Mouse (Mus musculus) midbrain, embryonic 16.5 days (tissue): ENCODE measurements around the gene Rbl2. TPM values are rescaled to one million over a fixed set of nuclear protein-coding genes. Genes with fewer than 3 reads are reported as not detected.
A peak's percentile ranks its signal among the peaks of the same experiment; 100 is the strongest.

Experiments used
- ATAC-seq: fragments of 200-750 bp; cut with Nextera tagmentation; 2 replicates; pipeline ENCODE4 v1.8.0; 2017; ENCODE audit warnings: moderate TSS enrichment
- H3K27ac ChIP-seq: fragments of 300-500 bp; sonication (generic); 2 replicates; pipeline ENCODE4 v1.5.1; 2014; ENCODE audit warnings: mild to moderate bottlenecking, low read length, mixed read lengths
- H3K27me3 ChIP-seq: fragments of 300-500 bp; sonication (generic); 2 replicates; pipeline ENCODE4 v1.6.1; 2014; ENCODE audit warnings: low read depth, low read length, mixed read lengths; ENCODE audit not compliant: control insufficient read depth, insufficient read depth
- H3K36me3 ChIP-seq: fragments of 300-500 bp; sonication (generic); 2 replicates; pipeline ENCODE4 v1.6.1; 2014; ENCODE audit warnings: mild to moderate bottlenecking, low read length, moderate library complexity, mixed read lengths; ENCODE audit not compliant: control insufficient read depth, insufficient read depth
- H3K4me1 ChIP-seq: fragments of 300-500 bp; sonication (generic); 2 replicates; pipeline ENCODE4 v1.6.1; 2014; ENCODE audit warnings: mild to moderate bottlenecking, low read length, mixed read lengths; ENCODE audit not compliant: control insufficient read depth, insufficient read depth
- H3K4me2 ChIP-seq: fragments of 300-500 bp; sonication (generic); 2 replicates; pipeline ENCODE4 v1.6.1; 2014; ENCODE audit warnings: mild to moderate bottlenecking, low read length, mixed read lengths
- H3K4me3 ChIP-seq: fragments of 300-500 bp; sonication (generic); 2 replicates; pipeline ENCODE4 v1.5.1; 2014; ENCODE audit warnings: low read depth, mild to moderate bottlenecking, low read length, moderate library complexity, mixed read lengths
- H3K9ac ChIP-seq: fragments of 300-500 bp; sonication (generic); 2 replicates; pipeline ENCODE4 v1.6.1; 2014; ENCODE audit warnings: low read depth, low read length, mixed read lengths
- H3K9me3 ChIP-seq: fragments of 300-500 bp; sonication (generic); replicated peaks from 2 replicates; pipeline ENCODE4 v1.6.1; 2014; ENCODE audit warnings: mild to moderate bottlenecking, low read length, mixed read lengths; ENCODE audit not compliant: control insufficient read depth, poor library complexity, severe bottlenecking
- WGBS: fragments of 180-500 bp; shearing (Covaris S2); extraction: QIAGEN DNeasy Blood & Tissue Kit; methylation state at CpG from one replicate; pipeline ENCODE4 v1.1.7; 2014; 5-methylcytosine and 5-hydroxymethylcytosine counted together
- polyA plus RNA-seq: library from polyadenylated mRNA; unstranded; fragments of >200 nt; fragmentation: Nextera tagmentation; extraction: Ambion mirVana; gene quantifications from 2 replicates; pipeline ENCODE4 v1.2.1, GENCODE M21; 2015

Rbl2 gene
- polyA plus RNA-seq, 1 experiment from 2014 or later = 22.5 TPM

GRCm38 (mm10) chr8:91135308-91136181 lies 65.7 kb downstream of the Rbl2 start:
- no peak overlapping the region for H3K4me2 ChIP-seq
- H3K4me3 ChIP-seq = no peak overlapping the region
- H3K36me3 ChIP-seq = no peaks in the 10 kb centered on the region; the same call in 1 of the 2 replicates
- H3K27me3 ChIP-seq = no peaks in the 10 kb centered on the region
- H3K4me1 ChIP-seq = peaks cover 17% of the 10 kb centered on the region
- no peak overlapping the region for H3K9ac ChIP-seq
- no peaks in the 10 kb centered on the region for H3K9me3 ChIP-seq
- peak overlapping the region; percentile 84 for H3K27ac ChIP-seq
- 62% methylated on average over 14 of the region's 14 CpGs for WGBS
- no peak for ATAC-seq

GRCm38 (mm10) chr8:91140828-91141227 lies 71.0 kb downstream of the Rbl2 start:
- H3K4me1 ChIP-seq = no peaks in the 10 kb centered on the region
- H3K9me3 ChIP-seq = no peaks in the 10 kb centered on the region; the same call in 1 of the 2 replicates
- ATAC-seq = no peak
- H3K4me2 ChIP-seq = no peak overlapping the region
- no peak overlapping the region for H3K27ac ChIP-seq
- H3K27me3 ChIP-seq = no peaks in the 10 kb centered on the region
- no peak overlapping the region for H3K9ac ChIP-seq
- H3K4me3 ChIP-seq = no peak overlapping the region
- no peaks in the 10 kb centered on the region for H3K36me3 ChIP-seq
- WGBS = 84% methylated on average over 4 of the region's 4 CpGs

- H3K27me3 ChIP-seq = no peaks in the 10 kb centered on the region
- no peak for ATAC-seq
- no peak overlapping the region for H3K4me3 ChIP-seq
- no peaks in the 10 kb centered on the region for H3K4me1 ChIP-seq
- H3K9me3 ChIP-seq = no peaks in the 10 kb centered on the region
- H3K4me2 ChIP-seq = no peak overlapping the region
- WGBS = 11% methylated on average over 6 of the region's 6 CpGs
- no peaks in the 10 kb centered on the region for H3K36me3 ChIP-seq
- H3K27ac ChIP-seq = no peak overlapping the region
- H3K9ac ChIP-seq = no peak overlapping the region
Observed at GRCm38 (mm10) chr8:91147715-91148114, 77.9 kb downstream of the Rbl2 start.

- Histone ChIP-seq H3K4me2 (no peak overlapping the region), H3K4me1 (no peaks in the 10 kb centered on the region), H3K27ac (no peak overlapping the region), H3K4me3 (no peak overlapping the region), H3K9me3 (no peaks in the 10 kb centered on the region), H3K36me3 (no peaks in the 10 kb centered on the region), H3K27me3 (no peaks in the 10 kb centered on the region), H3K9ac (no peak overlapping the region)
- 79% methylated on average over 15 of the region's 15 CpGs for WGBS
- no peak for ATAC-seq
Observed at GRCm38 (mm10) chr8:91148643-91149178, 78.9 kb downstream of the Rbl2 start.

- WGBS = 70% methylated on average over 3 of the region's 3 CpGs
- Histone ChIP-seq H3K27me3 (no peaks in the 10 kb centered on the region), H3K4me2 (no peak overlapping the region), H3K27ac (no peak overlapping the region), H3K9ac (no peak overlapping the region), H3K4me1 (no peaks in the 10 kb centered on the region), H3K4me3 (no peak overlapping the region), H3K36me3 (no peaks in the 10 kb centered on the region), H3K9me3 (no peaks in the 10 kb centered on the region)
- no peak for ATAC-seq
Observed at GRCm38 (mm10) chr8:91149298-91149697, 79.4 kb downstream of the Rbl2 start.

GRCm38 (mm10) chr8:91151531-91151930 lies 81.7 kb downstream of the Rbl2 start:
- no peak for ATAC-seq
- Histone ChIP-seq H3K27ac (no peak overlapping the region), H3K9ac (no peak overlapping the region), H3K27me3 (no peaks in the 10 kb centered on the region), H3K9me3 (no peaks in the 10 kb centered on the region), H3K4me3 (no peak overlapping the region), H3K4me2 (no peak overlapping the region), H3K36me3 (no peaks in the 10 kb centered on the region), H3K4me1 (no peaks in the 10 kb centered on the region)
- 89% methylated on average over 7 of the region's 7 CpGs for WGBS

GRCm38 (mm10) chr8:91153831-91154230 lies 84.0 kb downstream of the Rbl2 start:
- no peak for ATAC-seq
- H3K4me3 ChIP-seq = no peak overlapping the region
- H3K4me1 ChIP-seq = no peaks in the 10 kb centered on the region
- no peaks in the 10 kb centered on the region for H3K9me3 ChIP-seq
- H3K4me2 ChIP-seq = no peak overlapping the region
- no peak overlapping the region for H3K9ac ChIP-seq
- 78% methylated on average over 3 of the region's 3 CpGs for WGBS
- no peak overlapping the region for H3K27ac ChIP-seq
- H3K36me3 ChIP-seq = no peaks in the 10 kb centered on the region
- no peaks in the 10 kb centered on the region for H3K27me3 ChIP-seq

GRCm38 (mm10) chr8:91154564-91154963 lies 84.7 kb downstream of the Rbl2 start:
- ATAC-seq = no peak
- H3K9me3 ChIP-seq = no peaks in the 10 kb centered on the region
- 51% methylated on average over 6 of the region's 6 CpGs for WGBS
- no peak overlapping the region for H3K27ac ChIP-seq
- no peak overlapping the region for H3K4me3 ChIP-seq
- H3K27me3 ChIP-seq = no peaks in the 10 kb centered on the region
- no peak overlapping the region for H3K4me2 ChIP-seq
- peaks cover under 1% of the 10 kb centered on the region; the same call in 1 of the 2 replicates for H3K4me1 ChIP-seq
- H3K36me3 ChIP-seq = no peaks in the 10 kb centered on the region
- no peak overlapping the region for H3K9ac ChIP-seq

- no peak overlapping the region for H3K4me2 ChIP-seq
- H3K9me3 ChIP-seq = no peaks in the 10 kb centered on the region
- ATAC-seq = no peak
- WGBS = 98% methylated on average over 10 of the region's 10 CpGs
- no peak overlapping the region for H3K27ac ChIP-seq
- no peaks in the 10 kb centered on the region for H3K27me3 ChIP-seq
- no peaks in the 10 kb centered on the region for H3K36me3 ChIP-seq
- peaks cover 8% of the 10 kb centered on the region; the same call in 1 of the 2 replicates for H3K4me1 ChIP-seq
- H3K9ac ChIP-seq = no peak overlapping the region
- H3K4me3 ChIP-seq = no peak overlapping the region
Observed at GRCm38 (mm10) chr8:91158617-91159016, 88.8 kb downstream of the Rbl2 start.
